Mouse (Mus musculus): ENCODE data around the gene Vmn2r42. TPM values are rescaled to one million over a fixed set of nuclear protein-coding genes. Genes with fewer than 3 reads are reported as not detected.
"Not testable (repeated sequence)": the region's sequence is repeated elsewhere in the genome, so short reads cannot be mapped to it uniquely, and the experiment has no call there.

Gene Vmn2r42
- total RNA-seq (2021), result not detected
- long read RNA-seq, experiment 1, result 0 reads
- long read RNA-seq, experiment 2, result 0 reads

DNA sequence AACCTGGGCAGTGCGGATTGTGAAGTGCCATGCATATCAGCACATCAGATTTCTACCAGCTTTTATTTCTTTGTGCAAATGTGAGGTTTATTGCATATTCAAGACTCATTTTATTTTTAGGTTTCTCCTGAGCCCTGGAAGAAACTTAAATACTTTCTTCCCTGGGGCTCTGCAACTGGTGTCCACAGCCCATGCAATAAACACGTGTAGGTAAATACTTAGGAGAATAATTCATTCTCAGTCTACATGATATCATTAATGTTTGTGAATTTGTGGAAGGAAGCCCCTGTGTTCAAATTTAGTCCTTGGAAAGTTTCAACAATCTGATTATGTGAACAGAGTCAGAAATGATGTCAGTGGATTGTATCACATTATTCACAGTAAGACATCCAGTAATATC lies at the start of gene Vmn2r42:
TSS of gene Vmn2r42 (minus strand) at position 101 of the 400 bp plus-strand sequence.
- intact Hi-C loops (cut with DNase I); DNase-seq: not testable (repeated sequence)

- DNase-seq; intact Hi-C loops (cut with DNase I): not testable (repeated sequence)
These were observed 38.6 kb downstream of the Vmn2r42 start, which contains the start of gene Vmn2r41 for GRCm38 (mm10) chr7:8161554-8161953. Gene Vmn2r41, minus strand, starts transcription at chr7:8161654.

Other genes starting within 250 kb of the Vmn2r42 start
- gene Vmn2r41, start 38.7 kb downstream of the Vmn2r42 start, total RNA-seq (2021), result not detected
- gene Vmn2r43, start 60.3 kb upstream of the Vmn2r42 start, total RNA-seq (2021), result not detected
- gene Vmn2r44, start 183.0 kb upstream of the Vmn2r42 start, total RNA-seq (2021), result not detected

Data from gastrocnemius, postnatal 36 days (tissue).